Mouse (Mus musculus) MEL (cell line): ENCODE data around the gene Slc39a11. TPM values are rescaled to one million over a fixed set of nuclear protein-coding genes. Genes with fewer than 3 reads are reported as not detected.

Experiments used
- DNase-seq: peaks from one replicate; pipeline ENCODE4 v3.0.0; 2011; ENCODE audit warnings: low read depth, low spot score
- H3K27ac ChIP-seq: 2 replicates; pipeline ENCODE4 v1.5.1; 2012; ENCODE audit warnings: low read depth, mild to moderate bottlenecking, control low read depth, low read length, moderate library complexity; ENCODE audit not compliant: control insufficient read depth
- H3K27me3 ChIP-seq, 2 experiments: fragments of 150-350 bp in 1 of 2; sonication (generic) in 1 of 2; 2 replicates each; pipeline ENCODE4 v1.6.1; 2012; ENCODE audit warnings: low read length in 2 of 2, mild to moderate bottlenecking in 2 of 2, improper control_type of control experiment in 1 of 2, moderate library complexity in 1 of 2; ENCODE audit not compliant: insufficient read depth in 2 of 2, control insufficient read depth in 1 of 2
- H3K36me3 ChIP-seq, 2 experiments: 2 replicates each; pipeline ENCODE4 v1.6.1; 2012 to 2014; ENCODE audit warnings: low read length in 2 of 2, improper control_type of control experiment in 1 of 2, inconsistent platforms in 1 of 2, mild to moderate bottlenecking in 1 of 2; ENCODE audit not compliant: insufficient read depth in 2 of 2, control insufficient read depth in 1 of 2
- H3K4me1 ChIP-seq, 2 experiments: fragments of 150-350 bp in 1 of 2; sonication (generic) in 1 of 2; 2 replicates each; pipeline ENCODE4 v1.6.1; 2012; ENCODE audit warnings: low read length in 2 of 2, improper control_type of control experiment in 1 of 2, mild to moderate bottlenecking in 1 of 2; ENCODE audit not compliant: insufficient read depth in 2 of 2, control insufficient read depth in 1 of 2
- H3K4me3 ChIP-seq, 2 experiments: fragments of 150-350 bp in 1 of 2; sonication (generic) in 1 of 2; 2 replicates each; pipeline ENCODE4 v1.5.1; 2012; ENCODE audit warnings: low read depth in 2 of 2, low read length in 2 of 2, mild to moderate bottlenecking in 2 of 2, moderate library complexity in 2 of 2, control low read depth in 1 of 2, improper control_type of control experiment in 1 of 2; ENCODE audit not compliant: control insufficient read depth in 1 of 2, insufficient read depth in 1 of 2
- H3K79me2 ChIP-seq: 2 replicates; pipeline ENCODE4 v1.6.1; 2012; ENCODE audit warnings: mild to moderate bottlenecking, low read length, moderate library complexity; ENCODE audit not compliant: control insufficient read depth, poor library complexity, insufficient read depth
- H3K9ac ChIP-seq: 2 replicates; pipeline ENCODE4 v1.6.1; 2012; ENCODE audit warnings: low read depth, mild to moderate bottlenecking, control low read depth, low read length, moderate library complexity; ENCODE audit not compliant: control insufficient read depth, poor library complexity, severe bottlenecking
- H3K9me3 ChIP-seq: fragments of 150-350 bp; sonication (generic); replicated peaks from 2 replicates; pipeline ENCODE4 v1.6.1; 2012; ENCODE audit warnings: mild to moderate bottlenecking, low read length, improper control_type of control experiment, moderate library complexity; ENCODE audit not compliant: insufficient read depth
- BHLHE40 ChIP-seq: IDR thresholded peaks from 2 replicates; pipeline ENCODE4 v1.6.1; 2012; ENCODE audit warnings: low read depth, mild to moderate bottlenecking, inconsistent platforms, low read length, improper control_type of control experiment, borderline replicate concordance
- CHD1 ChIP-seq: IDR thresholded peaks from 2 replicates; pipeline ENCODE4 v1.6.1; 2012; ENCODE audit warnings: low read depth, mild to moderate bottlenecking, inconsistent platforms, low read length, improper control_type of control experiment
- ELF1 ChIP-seq: IDR thresholded peaks from 2 replicates; pipeline ENCODE4 v1.6.1; 2014; ENCODE audit warnings: low read depth, mild to moderate bottlenecking, inconsistent platforms, low read length, improper control_type of control experiment, moderate library complexity
- EP300 ChIP-seq, 2 experiments: IDR thresholded peaks; 2 replicates each; pipeline ENCODE4 v1.6.1; 2011; ENCODE audit warnings: improper control_type of control experiment in 2 of 2, low read length in 2 of 2, low read depth in 1 of 2, mild to moderate bottlenecking in 1 of 2
- ETS1 ChIP-seq: IDR thresholded peaks from 2 replicates; pipeline ENCODE4 v1.6.1; 2012; ENCODE audit warnings: low read depth, mild to moderate bottlenecking, inconsistent platforms, low read length, improper control_type of control experiment, moderate library complexity
- GABPA ChIP-seq: IDR thresholded peaks from 2 replicates; pipeline ENCODE4 v1.6.1; 2012; ENCODE audit warnings: low read depth, mild to moderate bottlenecking, inconsistent platforms, low read length, improper control_type of control experiment, moderate library complexity
- HCFC1 ChIP-seq: IDR thresholded peaks from 2 replicates; pipeline ENCODE4 v1.6.1; 2012; ENCODE audit warnings: low read depth, mild to moderate bottlenecking, inconsistent platforms, low read length, improper control_type of control experiment, moderate library complexity
- MAX ChIP-seq: IDR thresholded peaks from 2 replicates; pipeline ENCODE4 v1.6.1; 2011; ENCODE audit warnings: low read length, improper control_type of control experiment
- MAZ ChIP-seq: IDR thresholded peaks from 2 replicates; pipeline ENCODE4 v1.6.1; 2012; ENCODE audit warnings: low read depth, mild to moderate bottlenecking, inconsistent platforms, low read length, improper control_type of control experiment
- MEF2A ChIP-seq: IDR thresholded peaks from 2 replicates; pipeline ENCODE4 v1.6.1; 2014; ENCODE audit warnings: low read depth, mild to moderate bottlenecking, inconsistent platforms, low read length, improper control_type of control experiment; ENCODE audit not compliant: poor library complexity, insufficient replicate concordance, severe bottlenecking; ENCODE audit errors: extremely low read depth
- MXI1 ChIP-seq: IDR thresholded peaks from 2 replicates; pipeline ENCODE4 v1.6.1; 2011; ENCODE audit warnings: mild to moderate bottlenecking, low read depth, low read length, improper control_type of control experiment
- MYB ChIP-seq: IDR thresholded peaks from 2 replicates; pipeline ENCODE4 v1.6.1; 2011; ENCODE audit warnings: mild to moderate bottlenecking, low read depth, low read length, improper control_type of control experiment
- MYC ChIP-seq: IDR thresholded peaks from 2 replicates; pipeline ENCODE4 v1.6.1; 2011; ENCODE audit warnings: low read depth, mild to moderate bottlenecking, low read length, improper control_type of control experiment, moderate library complexity
- NELFE ChIP-seq: IDR thresholded peaks from 2 replicates; pipeline ENCODE4 v1.6.1; 2011; ENCODE audit warnings: low read depth, low read length, improper control_type of control experiment
- POLR2AphosphoS2 ChIP-seq: IDR thresholded peaks from 2 replicates; pipeline ENCODE4 v1.6.1; 2011; ENCODE audit warnings: low read length, improper control_type of control experiment
- POLR2AphosphoS5 ChIP-seq: IDR thresholded peaks from 2 replicates; pipeline ENCODE4 v1.6.1; 2012; ENCODE audit warnings: low read depth, borderline replicate concordance, mild to moderate bottlenecking, inconsistent platforms, low read length, moderate library complexity, mixed read lengths
- RAD21 ChIP-seq: IDR thresholded peaks from 2 replicates; pipeline ENCODE4 v1.6.1; 2011; ENCODE audit warnings: mild to moderate bottlenecking, low read depth, low read length, improper control_type of control experiment
- RCOR1 ChIP-seq: IDR thresholded peaks from 2 replicates; pipeline ENCODE4 v1.6.1; 2012; ENCODE audit warnings: low read depth, mild to moderate bottlenecking, inconsistent platforms, low read length, improper control_type of control experiment
- SIN3A ChIP-seq: IDR thresholded peaks from 2 replicates; pipeline ENCODE4 v1.6.1; 2012; ENCODE audit warnings: low read length, improper control_type of control experiment, inconsistent platforms
- SMC3 ChIP-seq: IDR thresholded peaks from 2 replicates; pipeline ENCODE4 v1.6.1; 2011; ENCODE audit warnings: low read depth, low read length, improper control_type of control experiment
- TBP ChIP-seq: IDR thresholded peaks from 2 replicates; pipeline ENCODE4 v1.8.0; 2011; ENCODE audit warnings: low read depth, low read length, improper control_type of control experiment
- TCF12 ChIP-seq: IDR thresholded peaks from 2 replicates; pipeline ENCODE4 v1.6.1; 2014; ENCODE audit warnings: low read depth, mild to moderate bottlenecking, inconsistent platforms, low read length, improper control_type of control experiment, moderate library complexity
- USF1 ChIP-seq: IDR thresholded peaks from 2 replicates; pipeline ENCODE4 v1.6.1; 2014; ENCODE audit warnings: low read depth, mild to moderate bottlenecking, inconsistent platforms, low read length, improper control_type of control experiment, moderate library complexity
- USF2 ChIP-seq, 2 experiments: IDR thresholded peaks; 2 replicates each; pipeline ENCODE4 v1.6.1; 2011 to 2012; ENCODE audit warnings: improper control_type of control experiment in 2 of 2, low read length in 2 of 2, borderline replicate concordance in 1 of 2, inconsistent platforms in 1 of 2, low read depth in 1 of 2, mild to moderate bottlenecking in 1 of 2; ENCODE audit not compliant: insufficient read depth in 1 of 2
- ZMIZ1 ChIP-seq: IDR thresholded peaks from 2 replicates; pipeline ENCODE4 v1.6.1; 2012; ENCODE audit warnings: low read depth, mild to moderate bottlenecking, inconsistent platforms, low read length, improper control_type of control experiment, moderate library complexity
- polyA plus RNA-seq, 2 experiments: library from polyadenylated mRNA; stranded (reverse) in 1 of 2; unstranded in 1 of 2; fragments of >175 nt in 1 of 2; fragments of >200 nt in 1 of 2; gene quantifications; 2 replicates each; pipeline versions ENCODE4 v1.2.1 to v1.2.4; 2012; ENCODE audit warnings: low replicate concordance in 2 of 2, low read depth in 1 of 2; ENCODE audit not compliant: insufficient read length in 2 of 2, insufficient read depth in 1 of 2, missing spikeins in 1 of 2
- total RNA-seq: library from RNA; depleted of rRNA; stranded (reverse); fragments of 300-350 nt; gene quantifications from 2 replicates; pipeline ENCODE4 v1.2.3, GENCODE M21; 2012

Slc39a11 gene
- total and polyA plus RNA-seq, 3 experiments, result 34.2 to 45.6 TPM; not detected in 1

DNA sequence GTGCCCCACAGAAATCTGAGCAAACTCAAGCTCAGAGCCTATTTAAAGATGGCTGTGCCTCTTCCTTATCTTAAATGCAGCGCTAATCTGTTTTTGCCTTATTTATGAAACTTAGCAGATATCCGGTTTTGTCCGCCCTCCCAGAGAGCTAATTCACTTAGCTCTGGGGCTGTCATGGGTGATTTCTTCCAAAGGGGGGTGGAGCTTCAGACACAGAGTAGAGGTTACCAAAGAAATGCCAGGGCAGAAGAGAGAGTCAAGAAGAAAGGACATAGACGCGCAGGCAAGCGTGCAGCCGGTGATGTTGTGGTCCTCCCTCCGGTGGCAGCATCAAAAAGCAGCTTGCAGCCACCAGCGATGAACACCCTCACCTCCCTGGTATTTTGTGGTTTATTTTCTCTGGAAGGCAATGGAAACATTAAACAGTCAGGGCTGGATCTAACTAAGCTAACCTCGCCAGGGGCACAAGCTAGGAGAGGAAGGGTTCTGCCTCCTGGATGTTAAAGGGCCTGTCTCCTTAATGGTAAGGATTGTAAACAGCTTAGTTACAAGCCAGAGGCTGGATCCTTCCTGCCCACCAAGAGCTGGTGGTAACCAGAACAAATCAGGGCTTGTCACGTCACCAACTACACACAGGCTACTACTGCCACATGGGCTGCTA is 103.5 kb downstream of the Slc39a11 start:
- DNase-seq, result no peak
- no peak for TF ChIP-seq SIN3A
- no peak for TF ChIP-seq MXI1
- no peak for TF ChIP-seq RCOR1
- TF ChIP-seq ELF1, result no peak
- no peak for TF ChIP-seq MAZ
- TF ChIP-seq HCFC1, result no peak
- TF ChIP-seq NELFE, result no peak
- no peak for TF ChIP-seq GABPA
- no peak for TF ChIP-seq CHD1
- TF ChIP-seq MEF2A, result no peak
- TF ChIP-seq MYB, result no peak
- no peak for TF ChIP-seq MAX
- no peak for TF ChIP-seq SMC3
- TF ChIP-seq MYC, result no peak
- TF ChIP-seq RAD21, result no peak
- no peak for TF ChIP-seq POLR2AphosphoS2
- no peak for TF ChIP-seq POLR2AphosphoS5
- TF ChIP-seq USF2 (IDR thresholded peaks at IDR 0.05; ENCODE audit: borderline replicate concordance in 1 of 2, insufficient read depth in 1 of 2, low read depth in 1 of 2, low read length in 2 of 2), result no peak
- no peak for TF ChIP-seq USF1
- TF ChIP-seq, all 39 proteins: peak for 0
- Histone ChIP-seq H3K27me3 (no peaks in the 10 kb centered on the region), H3K4me3 (no peak overlapping the region), H3K27ac (no peak overlapping the region), H3K9me3 (no peaks in the 10 kb centered on the region), H3K79me2 (no peaks in the 10 kb centered on the region), H3K4me1 (peaks cover 0 to 5% of the 10 kb centered on the region in 2 experiments; a peak in 1 of 4 replicates), H3K9ac (no peak overlapping the region), H3K36me3 (no peaks in the 10 kb centered on the region; a peak in 2 of 4 replicates)

DNA sequence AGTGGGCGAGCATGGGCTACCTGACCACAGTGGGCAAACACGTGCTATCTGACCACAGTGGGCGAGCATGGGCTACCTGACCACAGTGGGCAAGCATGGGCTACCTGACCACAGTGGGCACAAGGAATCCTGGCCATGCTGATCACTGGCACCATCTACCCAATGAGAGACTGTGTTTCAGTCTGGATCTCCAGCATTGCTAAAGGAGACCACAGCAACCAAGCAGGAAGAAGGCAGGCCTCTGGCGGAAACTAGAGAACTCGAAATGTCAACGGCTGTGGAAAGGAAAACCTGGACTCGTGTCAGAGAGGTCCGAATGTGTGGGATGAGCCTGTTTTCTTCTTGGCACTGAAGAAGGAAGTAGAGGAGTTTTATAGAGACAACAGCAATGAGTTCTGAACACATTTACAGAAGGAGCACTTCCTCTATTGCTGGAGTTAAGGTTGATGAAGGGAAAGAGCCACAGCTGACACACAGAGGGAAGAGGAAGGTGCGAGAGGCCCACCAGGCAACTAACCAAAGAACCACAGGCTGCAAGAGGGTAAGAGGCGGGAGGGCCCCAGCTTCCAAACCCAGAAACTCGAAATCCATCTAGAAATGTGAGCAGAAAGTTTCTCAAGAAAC is 105.8 kb downstream of the Slc39a11 start:
- no peak overlapping the region for H3K4me3 ChIP-seq
- no peak overlapping the region for H3K27ac ChIP-seq
- H3K79me2 ChIP-seq, result no peaks in the 10 kb centered on the region
- TF ChIP-seq BHLHE40 (no peak), MAZ (no peak), USF2 (IDR thresholded peaks at IDR 0.05; ENCODE audit: borderline replicate concordance in 1 of 2, insufficient read depth in 1 of 2, low read depth in 1 of 2, low read length in 2 of 2) (no peak), MXI1 (no peak), POLR2AphosphoS2 (no peak), CHD1 (no peak), ZMIZ1 (no peak), TBP (no peak), TCF12 (no peak), ELF1 (no peak), RAD21 (no peak), SMC3 (no peak), EP300 (IDR thresholded peaks at IDR 0.05; ENCODE audit: low read depth in 1 of 2, low read length in 2 of 2) (no peak), ETS1 (no peak)
- no peaks in the 10 kb centered on the region for H3K27me3 ChIP-seq
- no peaks in the 10 kb centered on the region; a peak in 2 of 4 replicates for H3K36me3 ChIP-seq
- H3K9me3 ChIP-seq, result no peaks in the 10 kb centered on the region
- H3K4me1 ChIP-seq, result peaks cover 0 to 5% of the 10 kb centered on the region in 2 experiments; a peak in 2 of 4 replicates
- H3K9ac ChIP-seq, result no peak overlapping the region
- peak; percentile 73 for DNase-seq
